Mouse (Mus musculus): ENCODE results near the gene Cbx6.
"Not testable (repeated sequence)": the region's sequence is repeated elsewhere in the genome, so short reads cannot be mapped to it uniquely, and the experiment has no call there.

The Cbx6 gene

DNA sequence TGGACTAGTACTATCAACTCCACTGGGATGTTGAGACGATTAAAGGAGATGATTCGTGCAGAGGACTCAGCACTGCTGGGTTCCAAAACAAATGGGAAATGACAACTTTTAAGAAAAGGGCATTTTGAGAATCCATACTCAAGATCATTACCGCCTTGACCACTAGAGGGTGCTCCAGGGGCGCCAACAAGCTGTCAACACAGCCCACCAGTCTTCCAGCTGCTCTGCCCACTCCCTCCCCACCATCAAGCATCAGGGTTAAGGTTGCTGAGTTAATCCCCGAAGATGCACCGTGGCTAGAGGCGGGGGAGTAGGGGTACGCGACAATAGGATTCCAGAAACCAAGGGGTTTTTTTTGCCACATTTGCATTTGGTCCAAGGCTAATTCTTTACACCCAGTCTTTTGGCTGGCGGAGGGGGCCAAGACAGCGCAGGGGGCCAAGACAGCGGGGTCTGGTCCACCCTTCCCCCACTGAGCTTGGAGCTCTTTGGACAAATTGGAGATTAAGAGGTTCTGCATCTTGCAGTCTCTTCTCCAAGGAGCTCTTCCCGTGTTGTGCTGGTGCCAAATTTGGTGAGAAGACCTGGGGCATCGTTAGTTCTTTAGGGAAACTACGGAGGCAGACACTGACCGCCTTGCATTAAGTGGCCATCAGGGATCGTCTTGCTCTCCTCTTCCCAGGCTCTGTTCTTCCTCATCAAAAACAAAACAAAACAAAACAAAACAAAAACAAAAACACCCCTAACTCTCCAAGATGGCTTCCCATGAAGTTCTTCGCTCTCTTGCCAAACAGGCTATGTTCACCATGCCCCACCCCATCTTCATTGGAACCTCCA, 2.2 kb downstream of the Cbx6 start:
- in situ Hi-C loops (cut with MboI, MseI), result loop anchor here (5.0 kb wide), 1 partner anchor 55 kb away; no protein-coding TSS in a partner anchor

DNA sequence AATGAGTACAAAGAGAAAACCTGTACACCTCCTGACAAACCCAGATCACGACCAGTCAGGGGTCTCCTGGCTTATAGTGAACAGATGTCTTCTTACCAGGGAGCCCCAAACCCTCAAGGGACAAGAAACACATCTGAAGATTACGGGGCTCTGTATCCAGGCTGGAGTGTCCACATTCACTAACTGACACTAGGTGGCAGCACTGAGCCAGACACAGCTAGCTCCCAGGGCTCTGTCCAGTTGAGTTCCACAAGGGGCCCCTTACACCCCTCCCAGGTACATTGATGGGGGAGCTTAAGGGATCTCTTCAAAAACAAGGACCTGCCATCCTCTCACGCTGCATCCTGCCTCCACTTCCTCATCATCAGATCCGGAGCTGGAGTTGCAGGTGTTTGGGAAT, 4.1 kb downstream of the Cbx6 start:
- in situ Hi-C loops (cut with MboI, MseI), result loop anchor here (5.0 kb wide), 1 partner anchor 57 kb away; no protein-coding TSS in a partner anchor

DNA sequence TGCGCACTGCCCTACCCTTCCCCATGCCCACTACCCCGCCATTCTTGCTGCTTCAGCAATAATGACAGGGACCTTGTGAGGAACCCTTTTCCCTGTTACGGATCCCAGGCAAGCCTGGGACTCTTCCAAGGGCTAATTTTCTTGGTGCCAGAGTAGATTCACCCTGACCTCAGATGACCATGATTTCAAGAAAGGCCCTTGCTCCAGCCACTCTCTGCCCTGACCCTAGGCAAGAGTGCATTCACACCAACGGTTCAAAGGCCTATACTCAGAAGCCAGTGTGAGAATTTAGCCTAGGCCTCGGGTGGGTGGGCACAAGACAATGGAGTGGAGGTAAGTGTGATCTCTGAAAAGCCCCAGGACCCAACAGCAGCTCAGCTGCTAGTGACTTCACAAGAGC, 5.1 kb downstream of the Cbx6 start:
- in situ Hi-C loops (cut with MboI, MseI), result no loop called here

DNA sequence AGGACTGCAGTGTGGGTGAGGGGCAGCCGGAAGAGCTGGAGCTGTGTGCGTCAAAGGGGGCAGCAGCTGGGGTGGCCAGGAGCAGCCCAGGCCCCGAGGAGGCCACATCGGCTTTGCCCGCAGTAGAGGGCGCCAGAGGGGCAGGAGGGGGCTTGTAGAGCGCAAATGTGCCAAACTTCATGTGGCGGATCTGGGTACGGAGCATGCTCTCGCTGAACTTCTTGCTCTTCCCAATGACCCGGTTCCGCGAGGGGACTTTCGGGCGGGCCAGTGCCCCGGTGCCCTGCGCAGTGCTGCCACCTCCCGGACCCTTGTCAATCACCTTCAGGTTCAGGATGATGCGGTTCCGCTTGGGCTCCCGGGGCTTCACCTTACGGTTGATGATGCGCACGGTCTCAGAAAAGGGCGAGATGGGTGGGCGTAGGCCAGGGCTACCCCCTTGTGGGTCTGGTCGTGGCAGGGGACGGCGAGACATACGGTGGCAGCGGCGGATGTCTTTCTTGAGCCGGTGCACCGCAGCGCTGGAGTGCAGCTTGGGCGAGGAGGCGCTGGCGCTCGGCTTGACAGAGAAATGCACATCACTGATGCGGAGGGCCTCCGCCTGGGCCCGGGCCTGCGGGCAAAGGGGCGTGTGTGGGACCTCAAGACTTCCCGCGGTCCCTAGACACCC, 6.0 kb downstream of the Cbx6 start:
- in situ Hi-C loops (cut with MboI, MseI), result no loop called here

DNA sequence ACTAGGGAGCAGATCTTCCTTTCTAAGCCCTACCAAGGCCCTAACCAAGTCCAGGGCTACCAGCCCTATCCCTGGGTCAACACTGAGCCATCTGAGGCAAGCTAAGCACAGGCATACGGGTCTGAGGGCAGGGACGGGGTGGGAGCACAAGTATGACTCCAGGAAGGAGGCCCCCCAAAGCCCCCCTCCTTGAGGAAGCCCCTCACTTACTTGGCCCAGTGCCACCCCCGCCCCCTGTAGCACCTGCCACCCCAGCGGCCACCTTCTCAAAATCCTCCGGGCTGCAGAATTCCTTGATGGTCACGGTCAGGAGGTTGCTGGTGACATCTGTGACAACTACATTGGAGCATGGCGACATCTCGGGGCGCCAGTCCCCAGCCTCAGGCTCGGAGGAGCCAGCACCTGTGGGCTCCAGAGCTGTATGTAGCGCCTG, 6.7 kb downstream of the Cbx6 start:
- in situ Hi-C loops (cut with MboI, MseI), result no loop called here

DNA sequence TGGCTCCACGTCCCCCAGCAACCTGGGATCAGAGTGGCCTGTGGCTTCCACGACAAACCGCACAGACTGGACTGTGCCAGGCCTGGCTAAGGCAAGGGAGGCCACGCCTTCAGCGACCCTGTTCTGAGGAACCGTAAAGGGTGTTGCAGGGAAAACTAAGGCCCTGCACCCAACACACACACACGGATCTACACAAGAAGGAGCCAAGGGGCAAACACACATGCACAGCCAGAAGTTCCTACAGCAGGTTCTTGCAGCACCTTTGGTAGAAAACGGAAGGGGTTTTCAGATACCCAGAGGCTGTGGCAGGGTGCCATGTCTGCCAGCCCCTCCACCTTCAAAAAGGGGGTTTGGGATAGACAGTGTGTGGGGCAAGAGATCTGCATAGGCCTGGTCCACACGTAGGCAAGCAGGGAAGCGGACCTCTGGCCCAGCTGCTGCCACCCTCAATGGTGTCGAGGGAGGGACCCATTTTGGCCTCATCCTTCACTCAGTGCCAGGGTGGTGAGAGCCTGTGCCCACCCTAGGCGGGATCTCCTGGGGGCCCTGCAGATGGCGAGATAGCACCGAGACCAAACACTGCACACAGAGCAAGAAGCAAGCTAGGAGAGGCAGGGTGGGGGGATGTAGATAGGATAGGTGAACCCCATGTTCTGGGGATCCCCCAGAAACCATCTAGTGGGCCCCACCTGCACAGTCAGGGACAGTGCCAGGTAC, 7.3 kb downstream of the Cbx6 start:
- in situ Hi-C loops (cut with MboI, MseI), result no loop called here

DNA sequence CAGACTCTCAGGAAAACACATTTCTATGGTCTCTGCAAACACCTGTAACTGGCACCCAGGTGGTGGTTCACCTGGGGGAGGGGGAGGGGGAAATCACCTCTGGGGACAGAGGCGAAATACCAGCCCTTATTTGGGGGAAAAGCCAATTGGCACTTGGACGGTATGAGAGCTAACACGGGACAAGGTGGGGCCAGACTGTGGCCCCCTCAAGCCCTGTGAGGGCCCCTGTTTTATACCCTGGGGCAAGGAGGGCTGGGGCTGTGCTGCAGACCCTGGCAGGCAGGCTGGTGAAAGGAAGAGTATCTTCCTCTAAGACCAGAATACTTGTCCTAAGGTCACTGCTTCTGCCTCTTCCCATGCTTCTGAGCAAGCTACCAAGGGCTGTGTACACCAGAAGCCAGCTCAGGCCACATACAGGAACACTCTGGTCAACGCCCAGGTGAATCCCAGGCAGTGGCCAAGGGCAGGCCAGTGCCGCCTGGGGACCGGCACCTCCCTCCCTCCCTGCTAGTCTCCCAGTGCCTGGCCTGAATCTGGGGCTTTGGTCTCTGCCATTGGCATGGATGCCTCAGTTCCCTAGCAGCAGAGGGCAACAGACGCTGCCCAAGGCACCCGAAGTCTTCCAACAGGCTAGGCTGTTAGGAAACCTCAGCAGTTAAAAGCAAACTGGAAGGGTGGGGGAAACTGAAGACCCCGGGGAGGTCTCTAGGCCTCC, 8.1 kb downstream of the Cbx6 start:
- in situ Hi-C loops (cut with MboI, MseI), result no loop called here

DNA sequence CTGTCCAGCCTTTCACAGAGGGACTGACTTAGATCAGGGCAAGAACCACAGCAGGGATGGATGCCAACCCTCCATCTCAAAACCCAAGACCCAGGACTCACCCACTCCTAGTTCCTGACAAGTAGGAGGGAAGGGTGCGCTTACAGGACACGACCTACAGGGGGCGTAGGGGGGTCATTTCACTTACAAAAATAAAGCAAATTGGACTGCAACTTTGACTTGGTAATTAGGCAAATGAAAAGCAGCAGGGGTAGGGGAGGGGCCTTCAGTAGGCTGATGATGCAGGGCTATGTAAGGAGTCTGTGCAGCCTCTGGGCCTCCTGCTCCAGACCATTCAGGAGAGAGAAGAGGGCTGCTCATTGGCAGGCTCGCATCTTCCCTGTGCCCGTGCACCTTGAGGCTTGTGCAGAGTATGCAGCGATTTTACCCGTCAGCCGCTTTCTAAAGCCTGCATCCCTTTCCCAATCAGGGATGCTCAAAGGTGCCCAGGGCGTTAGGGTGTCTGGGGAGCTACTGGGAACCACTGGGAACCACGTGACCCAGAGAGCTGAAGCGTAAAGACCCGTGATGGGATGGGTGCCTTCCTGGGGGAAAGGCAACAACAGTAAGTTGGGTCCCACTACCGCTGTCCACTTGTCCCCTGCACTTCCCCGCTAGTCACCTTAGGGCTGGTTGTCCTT, 9.2 kb downstream of the Cbx6 start:
- in situ Hi-C loops (cut with MboI, MseI), result no loop called here

DNA sequence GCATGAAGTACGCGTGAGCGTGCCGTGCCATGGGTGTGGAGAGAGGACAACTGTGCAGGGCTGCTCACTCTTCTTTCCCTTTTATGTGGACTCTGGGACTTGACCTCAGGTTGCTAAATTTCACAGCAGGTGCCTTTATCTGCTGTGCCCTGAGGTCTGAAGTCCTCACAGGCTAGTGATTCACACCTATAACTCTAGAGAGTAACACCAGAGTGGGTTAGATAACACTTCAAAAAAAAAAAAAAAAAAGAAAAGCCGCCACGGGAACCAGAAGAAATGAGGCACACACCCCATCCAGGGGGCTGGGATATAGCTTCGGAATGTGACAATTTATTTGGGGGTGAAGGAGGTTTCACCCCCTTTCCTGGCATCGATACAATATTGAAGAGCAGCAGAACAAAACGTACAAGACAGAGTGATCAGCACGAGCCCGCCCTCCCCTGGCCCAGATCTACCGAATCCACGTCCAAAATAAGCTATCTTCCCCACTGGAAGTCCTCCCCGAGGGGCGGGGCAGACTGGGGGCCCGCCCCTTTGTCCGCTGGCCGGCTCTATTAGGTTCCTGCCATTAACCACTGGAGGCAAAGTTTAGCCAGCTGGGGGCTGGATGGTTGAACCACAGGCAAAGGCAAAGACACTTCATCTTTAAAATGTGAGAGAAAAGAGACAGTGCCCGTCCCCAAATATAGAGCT, 10.8 kb downstream of the Cbx6 start:
- in situ Hi-C loops (cut with MboI, MseI), result no loop called here

DNA sequence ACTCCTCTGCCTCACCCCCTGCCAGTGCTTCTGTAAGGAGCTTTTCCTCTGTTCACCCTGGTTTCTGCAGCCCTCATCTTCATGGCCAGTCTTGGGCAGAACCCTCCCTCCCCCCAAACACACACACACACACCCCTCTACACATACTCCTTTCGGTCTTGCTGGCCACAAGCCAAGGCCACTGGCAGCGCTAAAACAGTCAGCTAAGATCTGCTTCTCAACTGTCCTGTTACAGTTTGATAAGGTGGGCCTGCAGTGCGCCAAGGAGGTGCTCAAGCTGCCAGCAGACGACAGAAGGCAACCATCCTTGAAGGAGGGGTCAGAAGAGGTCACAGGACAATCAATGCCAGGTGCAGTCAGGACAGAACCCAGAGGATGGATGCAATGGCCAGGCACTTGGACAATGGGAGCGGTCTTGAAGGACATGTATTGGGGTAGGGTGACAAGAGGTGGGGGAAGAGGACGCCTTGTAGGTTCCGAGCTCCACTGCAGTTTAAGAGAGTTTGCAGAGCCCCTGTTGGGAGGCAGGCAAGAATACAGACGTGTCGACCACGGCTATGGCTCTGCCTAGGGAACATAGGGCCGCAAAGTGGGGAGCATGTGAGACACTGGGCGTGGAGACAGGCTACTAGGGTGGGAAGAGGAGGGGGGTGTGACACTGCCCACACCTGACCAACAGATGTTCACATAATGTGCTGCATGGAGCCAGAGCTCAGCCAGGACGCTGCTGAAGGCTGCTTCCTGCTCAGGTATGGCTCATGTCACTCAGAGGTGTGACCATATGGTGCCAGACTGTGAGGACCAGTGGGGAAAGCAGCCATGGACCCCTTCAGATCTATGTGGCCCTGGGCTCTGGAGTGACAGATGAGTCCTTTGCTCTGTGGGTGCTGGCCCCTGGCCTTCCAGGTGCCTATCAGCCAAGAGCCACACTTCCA, 12.0 kb downstream of the Cbx6 start:
- in situ Hi-C loops (cut with MboI, MseI), result no loop called here

DNA sequence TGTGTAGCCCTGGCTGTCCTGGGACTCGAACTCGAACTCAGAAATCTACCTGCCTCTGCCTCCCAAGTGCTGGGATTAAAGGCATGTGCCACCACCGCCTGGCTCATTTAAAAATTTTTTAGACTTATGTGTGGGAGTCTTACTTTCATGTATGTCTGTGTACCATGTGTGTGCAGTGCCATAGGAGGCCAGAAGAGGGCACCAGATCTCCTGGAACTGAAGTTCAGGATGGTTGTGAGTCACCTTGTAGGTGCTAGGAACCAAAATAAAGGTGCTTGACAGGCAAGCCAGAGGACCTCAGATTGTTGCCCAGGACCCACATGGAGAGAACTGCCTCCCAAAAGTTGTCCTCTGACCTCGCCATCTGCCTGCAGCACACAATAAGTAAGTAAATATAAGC, 16.2 kb downstream of the Cbx6 start:
- in situ Hi-C loops (cut with MboI, MseI), result no loop called here

DNA sequence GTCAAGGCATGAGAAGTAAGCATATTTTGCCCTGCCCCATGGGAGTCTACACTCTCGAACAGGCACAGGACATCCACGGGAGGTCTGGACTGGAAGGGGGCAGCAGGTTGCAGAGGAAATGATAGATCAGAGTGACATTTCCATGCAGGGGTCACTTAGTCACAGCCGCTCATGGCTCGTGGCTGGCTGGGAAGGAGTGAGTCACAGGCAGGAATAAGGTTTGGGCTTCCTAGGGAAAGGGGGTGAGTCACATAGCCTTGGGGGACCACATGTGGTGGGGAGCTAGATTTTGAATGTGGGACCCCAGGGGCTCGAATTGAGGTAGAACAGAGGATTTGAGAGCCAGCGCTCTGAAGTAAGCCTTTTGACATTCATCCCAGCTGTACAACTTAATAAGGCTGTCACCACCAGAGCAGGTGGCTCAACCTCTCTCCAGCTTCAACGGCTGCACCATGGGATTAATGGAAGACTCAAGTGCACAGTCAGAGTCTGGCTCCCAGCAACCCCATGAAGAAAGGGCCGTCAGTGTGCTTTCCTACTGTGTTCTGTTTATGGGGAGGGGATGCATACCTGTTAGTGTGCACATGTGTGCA, 20.7 kb downstream of the Cbx6 start:
- in situ Hi-C loops (cut with MboI, MseI), result no loop called here

DNA sequence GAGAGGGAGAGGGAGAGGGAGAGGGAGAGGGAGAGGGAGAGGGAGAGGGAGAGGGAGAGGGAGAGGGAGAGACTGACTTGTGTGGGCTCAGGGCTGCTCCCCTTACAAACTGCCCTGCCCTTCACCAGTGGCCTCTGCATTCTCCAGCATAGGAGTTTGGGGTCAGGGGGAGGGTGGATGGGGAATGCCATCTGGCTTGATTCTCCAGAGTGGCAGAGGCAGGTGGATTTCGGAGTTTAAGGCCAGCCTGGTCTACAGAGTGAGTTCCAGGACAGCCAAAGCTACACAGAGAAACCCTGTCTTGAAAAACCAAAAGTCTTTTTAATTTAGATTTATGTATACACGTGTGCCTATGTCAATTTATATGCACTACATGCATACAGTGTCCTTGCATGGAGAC, 21.6 kb downstream of the Cbx6 start:
- in situ Hi-C loops (cut with MboI, MseI), result not testable (repeated sequence)

DNA sequence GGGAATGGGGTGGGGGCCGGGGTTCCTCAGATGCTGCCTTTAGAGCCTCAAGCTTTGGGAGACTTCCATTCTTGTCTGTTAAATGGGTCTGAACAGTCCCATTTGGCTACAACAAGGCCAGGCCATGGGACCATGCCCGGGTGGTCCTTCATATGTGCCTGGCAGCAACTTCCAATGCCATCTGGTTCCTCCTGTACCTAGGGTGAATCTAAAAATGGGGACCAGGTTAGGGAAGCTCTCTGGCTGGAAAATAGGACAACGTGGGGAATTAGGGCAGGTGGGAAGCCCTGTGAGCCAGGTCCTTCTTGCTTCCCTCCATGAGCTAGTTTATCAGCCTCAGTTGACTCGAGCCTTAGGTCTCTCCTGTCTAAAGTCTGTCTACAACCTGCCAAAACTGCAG, 23.5 kb downstream of the Cbx6 start:
- in situ Hi-C loops (cut with MboI, MseI), result no loop called here

DNA sequence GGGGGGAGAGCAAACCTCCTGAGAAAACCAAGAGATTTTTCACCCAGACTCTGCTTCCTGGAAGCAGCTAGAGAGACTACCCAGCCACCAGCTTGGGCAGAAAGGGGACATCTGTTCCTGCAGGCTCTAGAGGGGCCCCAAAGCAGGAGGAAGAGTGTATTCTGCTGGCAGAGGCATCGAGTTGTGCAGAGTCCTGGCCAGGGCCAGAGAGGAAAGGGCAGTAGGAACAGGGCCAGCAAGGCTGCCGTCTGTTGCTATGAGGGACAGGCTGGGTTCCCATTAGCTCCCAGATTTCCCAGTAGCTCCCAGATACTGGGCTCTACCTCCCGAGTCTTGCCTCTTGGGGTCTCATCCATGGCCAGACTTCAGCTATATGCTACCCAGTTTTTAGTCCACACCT, 24.4 kb downstream of the Cbx6 start:
- in situ Hi-C loops (cut with MboI, MseI), result no loop called here

DNA sequence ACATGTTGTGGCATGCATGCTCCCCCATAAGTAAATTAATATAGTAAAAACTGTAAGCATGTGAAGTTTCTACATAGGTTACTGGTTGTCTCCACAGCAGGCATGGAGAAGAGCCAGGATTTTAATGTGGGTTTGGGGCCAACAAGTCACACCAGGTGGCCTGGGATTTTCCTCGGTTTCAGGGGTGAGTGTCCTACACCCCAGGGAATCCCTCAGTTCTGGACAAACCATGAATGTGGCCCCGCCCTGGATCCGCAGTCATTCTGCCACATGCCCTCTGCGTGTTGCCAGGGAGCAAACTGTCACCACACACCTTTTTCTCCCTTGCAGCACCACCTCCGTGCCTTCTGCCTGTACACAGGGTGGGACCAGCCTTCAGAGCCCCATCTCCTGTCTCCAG, 25.8 kb downstream of the Cbx6 start:
- in situ Hi-C loops (cut with MboI, MseI), result loop anchor here (5.0 kb wide), 1 partner anchor 46 kb away; no protein-coding TSS in a partner anchor

DNA sequence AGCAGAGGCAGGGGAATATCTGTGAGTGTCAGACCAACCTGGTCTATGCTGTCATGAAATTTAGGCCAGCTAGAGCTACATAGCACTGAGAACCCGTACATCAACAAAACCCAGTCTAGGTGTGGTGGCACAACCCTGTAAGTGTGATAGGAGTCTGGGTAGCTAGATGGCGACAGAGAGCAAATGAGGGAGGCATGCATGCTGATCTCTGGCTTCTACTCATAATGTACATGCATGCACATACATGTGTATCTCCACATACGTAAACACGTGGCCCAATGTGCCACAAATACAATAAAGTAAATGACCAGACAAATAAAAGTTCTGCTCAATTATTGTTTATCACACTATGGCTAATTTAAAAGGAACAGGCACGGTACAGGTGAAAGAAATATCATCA, 26.4 kb downstream of the Cbx6 start:
- in situ Hi-C loops (cut with MboI, MseI), result loop anchor here (5.0 kb wide), 1 partner anchor 46 kb away; no protein-coding TSS in a partner anchor

DNA sequence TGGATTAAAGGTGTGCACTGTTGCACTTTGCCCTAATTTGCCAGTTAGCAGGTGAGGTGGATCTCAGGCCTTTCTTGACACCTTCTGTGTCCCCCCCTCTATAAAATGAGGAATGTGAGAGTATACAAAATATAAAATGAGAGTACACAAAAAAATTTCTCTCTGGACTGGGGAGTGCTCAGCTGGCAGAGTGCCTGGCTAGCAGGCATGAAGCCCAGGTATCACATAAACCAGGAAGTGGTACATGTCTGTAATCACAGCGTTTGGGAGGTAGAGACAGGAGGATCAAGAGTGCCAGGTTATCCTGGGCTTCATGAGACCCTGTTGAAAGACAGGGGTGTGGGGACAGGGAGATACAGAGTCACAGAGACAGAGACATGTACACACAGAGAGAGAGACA, 27.4 kb downstream of the Cbx6 start:
- in situ Hi-C loops (cut with MboI, MseI), result loop anchor here (5.0 kb wide), 1 partner anchor 45 kb away; no protein-coding TSS in a partner anchor

DNA sequence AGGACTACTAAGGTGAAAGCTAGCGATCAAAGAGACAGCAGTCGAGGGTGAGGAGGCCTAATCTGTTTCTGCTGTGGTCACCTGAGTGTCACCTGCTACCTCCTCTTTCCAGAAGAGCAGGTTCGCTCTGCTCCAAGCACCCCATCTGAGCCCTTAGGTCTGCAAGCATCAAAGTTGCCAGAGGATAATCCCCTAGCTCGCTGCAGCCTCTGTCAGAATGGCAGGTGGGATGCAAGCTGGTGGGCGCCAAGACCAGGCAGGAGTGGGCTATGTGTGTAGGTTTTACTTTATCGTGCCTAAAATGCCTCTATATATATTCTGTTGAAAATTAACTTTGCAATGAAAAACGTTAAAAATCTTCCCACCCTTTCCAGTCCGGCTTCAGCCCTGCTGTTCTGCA, 29.2 kb downstream of the Cbx6 start:
- in situ Hi-C loops (cut with MboI, MseI), result loop anchor here (5.0 kb wide), 1 partner anchor 43 kb away; no protein-coding TSS in a partner anchor
